Mouse (Mus musculus) cerebellum, adult 11-12 months (tissue): Measurements from ENCODE around the gene Slc22a13.
"Not testable (repeated sequence)": the region's sequence is repeated elsewhere in the genome, so short reads cannot be mapped to it uniquely, and the experiment has no call there.

Experiments
- DNase-seq: peaks from one replicate; pipeline ENCODE4 v3.0.0; 2022

Gene Slc22a13

GRCm38 (mm10) chr9:119208998-119209397 is at the start of gene Slc22a13:
Slc22a13 (minus strand) TSS chr9:119209098.
- no peak for DNase-seq

GRCm38 (mm10) chr9:119258128-119258527 is 49.2 kb upstream of the Slc22a13 start:
- DNase-seq, result no peak

- DNase-seq, result no peak
These were observed 47.3 kb upstream of the Slc22a13 start for GRCm38 (mm10) chr9:119256161-119256560.

GRCm38 (mm10) chr9:119255096-119255495 is 46.2 kb upstream of the Slc22a13 start:
- DNase-seq, result no peak

- no peak for DNase-seq
These were observed 45.3 kb upstream of the Slc22a13 start for GRCm38 (mm10) chr9:119254187-119254586.

- DNase-seq, result no peak
These were observed 39.1 kb upstream of the Slc22a13 start for GRCm38 (mm10) chr9:119247996-119248395.

- DNase-seq, result peak; percentile 52
These were observed 37.9 kb upstream of the Slc22a13 start for GRCm38 (mm10) chr9:119246826-119247225.

GRCm38 (mm10) chr9:119243981-119244380 is 35.1 kb upstream of the Slc22a13 start:
- no peak for DNase-seq

GRCm38 (mm10) chr9:119241169-119241865 is 32.4 kb upstream of the Slc22a13 start:
- no peak for DNase-seq

- no peak for DNase-seq
These were observed 31.5 kb upstream of the Slc22a13 start for GRCm38 (mm10) chr9:119240286-119240997.

- no peak for DNase-seq
These were observed 30.4 kb upstream of the Slc22a13 start for GRCm38 (mm10) chr9:119239274-119239673.

- DNase-seq, result no peak
These were observed 29.9 kb upstream of the Slc22a13 start for GRCm38 (mm10) chr9:119238796-119239195.

- DNase-seq, result no peak
These were observed 22.7 kb upstream of the Slc22a13 start for GRCm38 (mm10) chr9:119231552-119231951.

GRCm38 (mm10) chr9:119230829-119231228 is 21.9 kb upstream of the Slc22a13 start:
- no peak for DNase-seq

GRCm38 (mm10) chr9:119220249-119220648 is 11.4 kb upstream of the Slc22a13 start:
- no peak for DNase-seq

GRCm38 (mm10) chr9:119219667-119220066 is 10.8 kb upstream of the Slc22a13 start:
- no peak for DNase-seq

- DNase-seq, result not testable (repeated sequence)
These were observed 6.4 kb upstream of the Slc22a13 start for GRCm38 (mm10) chr9:119215341-119215740.

- DNase-seq, result no peak
These were observed 5.7 kb upstream of the Slc22a13 start for GRCm38 (mm10) chr9:119214601-119215000.

GRCm38 (mm10) chr9:119212996-119213395 is 4.1 kb upstream of the Slc22a13 start:
- DNase-seq, result no peak

- no peak for DNase-seq
These were observed 1.8 kb downstream of the Slc22a13 start for GRCm38 (mm10) chr9:119207113-119207512.

- DNase-seq, result no peak
These were observed 2.2 kb downstream of the Slc22a13 start for GRCm38 (mm10) chr9:119206666-119207065.

GRCm38 (mm10) chr9:119205756-119206155 is 3.1 kb downstream of the Slc22a13 start:
- DNase-seq, result no peak

- no peak for DNase-seq
These were observed 5.3 kb downstream of the Slc22a13 start for GRCm38 (mm10) chr9:119203617-119204016.

GRCm38 (mm10) chr9:119201653-119202052 is 7.2 kb downstream of the Slc22a13 start:
- no peak for DNase-seq
